Mouse (Mus musculus) lung, adult 2 months (tissue): ENCODE measurements around the gene Gdap1l1.

Experiments used
- CTCF ChIP-seq: fragments of 200-500 bp; IDR thresholded peaks from 2 replicates; pipeline ENCODE4 v1.5.1; 2011; ENCODE audit warnings: mild to moderate bottlenecking, low read length, control low read depth; ENCODE audit not compliant: insufficient read depth
- POLR2A ChIP-seq: fragments of 200-500 bp; IDR thresholded peaks from 2 replicates; pipeline ENCODE4 v1.6.1; 2011; ENCODE audit warnings: low read depth, mild to moderate bottlenecking, control low read depth, low read length, borderline replicate concordance; ENCODE audit errors: extremely low read depth

GRCm38 (mm10) chr2:163431289-163431688 lies 7.0 kb upstream of the Gdap1l1 start:
- TF ChIP-seq CTCF (no peak), POLR2A (no peak)
